ENCODE assay signal across 8 mouse cellular contexts in genomic region chr19:4018743-4019583, GRCm38 (mm10). TPM values are rescaled to one million over a fixed set of nuclear protein-coding genes. Genes with fewer than 3 reads are reported as not detected.
DNase-seq lines count a peak whose midpoint lies in the region; ATAC-seq and TF ChIP-seq lines count a peak whose summit lies in the region.

No protein-coding gene starts in this region.

- no peaks in the 10 kb centered on the region for H3K36me3 ChIP-seq in hindbrain, embryonic 11.5 days (ENCODE audit: control insufficient read depth, insufficient read depth, low read length)
- no peaks in the 10 kb centered on the region for H3K36me3 ChIP-seq in lung, postnatal 0 days (ENCODE audit: insufficient read depth, low read length)

- 37% methylated on average over 18 of the region's 18 CpGs for WGBS in hindbrain, embryonic 11.5 days
- WGBS in lung, postnatal 0 days, result 21% methylated on average over 18 of the region's 18 CpGs

- ATAC-seq in frontal cortex, adult (ENCODE audit: low TSS enrichment), result peak; percentile 85; the same call in 1 of the 2 replicates
- peak; percentile 35; the same call in 1 of the 2 replicates for ATAC-seq in hindbrain, embryonic 11.5 days (ENCODE audit: low FRiP score)
- ATAC-seq in lung, postnatal 0 days, result peak; percentile 94

- H3K27me3 ChIP-seq in hindbrain, embryonic 11.5 days (ENCODE audit: control insufficient read depth, insufficient read depth, low read length), result no peaks in the 10 kb centered on the region
- no peaks in the 10 kb centered on the region for H3K27me3 ChIP-seq in lung, postnatal 0 days (replicated peaks; ENCODE audit: insufficient read depth, low read length)

- H3K9me3 ChIP-seq in hindbrain, embryonic 11.5 days (ENCODE audit: control insufficient read depth, low read length), result no peaks in the 10 kb centered on the region
- no peaks in the 10 kb centered on the region for H3K9me3 ChIP-seq in lung, postnatal 0 days (ENCODE audit: low read length)

- H3K4me3 ChIP-seq in hindbrain, embryonic 11.5 days (ENCODE audit: low read depth, low read length), result no peak overlapping the region
- no peak overlapping the region for H3K4me3 ChIP-seq in lung, postnatal 0 days (ENCODE audit: low read depth, low read length)

- DNase-seq in NIH3T3 (ENCODE audit: low read depth), result peak; percentile 99
- DNase-seq in cerebellum, adult 9-10 months, result peak; percentile 92
- peak; percentile 71 for DNase-seq in hindbrain, embryonic 11.5 days (ENCODE audit: low spot score)
- DNase-seq in layer of hippocampus, adult 9-11 months, result peak; percentile 83
- DNase-seq in lung, postnatal 0 days (ENCODE audit: low spot score), result peak; percentile 94
- peak; percentile 86 for DNase-seq in retina, embryonic 14.5 days (ENCODE audit: low spot score)
- DNase-seq in urinary bladder, postnatal 10 days (ENCODE audit: low spot score), result peak; percentile 38

- TF ChIP-seq EP300 in lung, postnatal 0 days (IDR thresholded peaks at IDR 0.05), result no peak

- no peak overlapping the region for H3K9ac ChIP-seq in hindbrain, embryonic 11.5 days (ENCODE audit: low read depth, low read length)
- no peak overlapping the region for H3K9ac ChIP-seq in lung, postnatal 0 days (replicated peaks; ENCODE audit: low read depth)

- no peaks in the 10 kb centered on the region for H3K4me1 ChIP-seq in hindbrain, embryonic 11.5 days (replicated peaks; ENCODE audit: control insufficient read depth, insufficient read depth, low read length)
- H3K4me1 ChIP-seq in lung, postnatal 0 days (ENCODE audit: insufficient read depth, low read depth, low read length), result no peaks in the 10 kb centered on the region

- no peak overlapping the region for H3K27ac ChIP-seq in hindbrain, embryonic 11.5 days (ENCODE audit: low read depth, low read length)
- no peak overlapping the region for H3K27ac ChIP-seq in lung, postnatal 0 days (ENCODE audit: low read length)

- H3K4me2 ChIP-seq in hindbrain, embryonic 11.5 days (replicated peaks; ENCODE audit: low read depth, low read length), result no peak overlapping the region
- H3K4me2 ChIP-seq in lung, postnatal 0 days (replicated peaks; ENCODE audit: low read depth, low read length), result no peak overlapping the region

- peak; percentile 87 for TF ChIP-seq CTCF in lung, postnatal 0 days (IDR thresholded peaks at IDR 0.05)

RNA-seq across cellular contexts. Expression of gene Ndufv1, which starts 6.4 kb away (rescaled TPM):
- 188 and 201 TPM in 2 replicates for polyA plus RNA-seq in hindbrain, embryonic 11.5 days (2014; fragmentation: Nextera tagmentation; extraction: Ambion mirVana)
- polyA plus RNA-seq in lung, postnatal 0 days (2015; fragmentation: Nextera tagmentation; extraction: Ambion mirVana), result 130 and 152 TPM in 2 replicates

RNA-seq across cellular contexts. Expression of gene Doc2g, which starts 15.8 kb away (rescaled TPM):
- polyA plus RNA-seq in hindbrain, embryonic 11.5 days (2014; fragmentation: Nextera tagmentation; extraction: Ambion mirVana), result 1.5 and 1.9 TPM in 2 replicates
- 1.9 and 2.0 TPM in 2 replicates for polyA plus RNA-seq in lung, postnatal 0 days (2015; fragmentation: Nextera tagmentation; extraction: Ambion mirVana)

RNA-seq across cellular contexts. Expression of gene Gm49405, which starts 18.5 kb away (rescaled TPM):
- polyA plus RNA-seq in hindbrain, embryonic 11.5 days (2014; fragmentation: Nextera tagmentation; extraction: Ambion mirVana), result 1.5 and 1.6 TPM in 2 replicates
- polyA plus RNA-seq in lung, postnatal 0 days (2015; fragmentation: Nextera tagmentation; extraction: Ambion mirVana), result 1.1 TPM in 2 replicates

RNA-seq across cellular contexts. Expression of gene Nudt8, which starts 18.6 kb away (rescaled TPM):
- 14.6 and 19.5 TPM in 2 replicates for polyA plus RNA-seq in hindbrain, embryonic 11.5 days (2014; fragmentation: Nextera tagmentation; extraction: Ambion mirVana)
- polyA plus RNA-seq in lung, postnatal 0 days (2015; fragmentation: Nextera tagmentation; extraction: Ambion mirVana), result 27.0 and 28.5 TPM in 2 replicates

RNA-seq across cellular contexts. Expression of gene Gstp1, which starts 18.8 kb away (rescaled TPM):
- polyA plus RNA-seq in hindbrain, embryonic 11.5 days (2014; fragmentation: Nextera tagmentation; extraction: Ambion mirVana), result 343 and 348 TPM in 2 replicates
- polyA plus RNA-seq in lung, postnatal 0 days (2015; fragmentation: Nextera tagmentation; extraction: Ambion mirVana), result 273 and 288 TPM in 2 replicates

Comparison
In these comparisons a context has a peak if more than half of its experiments do, and no peak if none do; other contexts are left out.
1. DNase-seq: peak in every context shown above with its lines; median percentile 99 in NIH3T3; 94 in lung, postnatal 0 days; 92 in cerebellum, adult 9-10 months; 86 in retina, embryonic 14.5 days; 83 in layer of hippocampus, adult 9-11 months; 71 in hindbrain, embryonic 11.5 days; 38 in urinary bladder, postnatal 10 days.
2. ATAC-seq: peak in every context shown above with its lines; median percentile 94 in lung, postnatal 0 days; 85 in frontal cortex, adult; 35 in hindbrain, embryonic 11.5 days.